Mouse (Mus musculus) heart, postnatal 0 days (tissue): Measurements from ENCODE around the gene Npas3.

Experiments
- CTCF ChIP-seq: IDR thresholded peaks from 2 replicates; pipeline ENCODE4 v1.5.1; 2016; ENCODE audit warnings: antibody characterized with exemption, control low read depth, low read depth
- EP300 ChIP-seq: IDR thresholded peaks from 2 replicates; pipeline ENCODE4 v1.6.1; 2016; ENCODE audit warnings: antibody characterized with exemption, low read depth

DNA sequence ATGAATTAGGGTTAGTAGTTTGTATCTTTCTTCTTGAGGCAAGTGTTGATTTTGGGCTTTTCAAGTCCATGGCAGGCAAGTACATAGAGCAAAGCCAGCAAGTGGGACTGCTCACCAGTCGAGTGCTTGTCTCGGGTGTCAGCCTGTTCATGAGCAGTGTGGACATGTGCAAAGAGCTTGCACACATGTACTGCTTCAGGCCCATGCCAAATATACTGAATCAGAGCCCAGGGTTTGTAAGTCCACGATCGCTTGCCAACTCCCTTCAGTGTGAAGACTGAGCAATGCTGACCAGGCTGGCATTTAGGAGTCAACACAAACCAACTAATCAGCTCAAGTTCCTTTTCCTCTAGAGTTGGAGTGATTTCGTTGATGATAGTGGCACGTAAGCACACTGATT lies 805.1 kb downstream of the Npas3 start:
- TF ChIP-seq CTCF, result no peak
- TF ChIP-seq EP300, result no peak
